Mouse (Mus musculus) adrenal gland, postnatal 36 days (tissue): Measurements from ENCODE around the gene Usp36. TPM values are rescaled to one million over a fixed set of nuclear protein-coding genes. Genes with fewer than 3 reads are reported as not detected.

Source experiments
- DNase-seq, 2 experiments: peaks; one replicate each; pipeline ENCODE4 v3.0.0; 2021; ENCODE audit warnings: mixed read lengths in 1 of 2
- total RNA-seq, 2 experiments: library from RNA; stranded (reverse); gene quantifications; 2 replicates each; pipeline ENCODE4 v1.2.3; 2021

Gene Usp36
- total RNA-seq, 2 experiments from 2014 or later = 20.8 to 31.3 TPM

GRCm38 (mm10) chr11:118298810-118299209 is 8.8 kb upstream of the Usp36 start:
- no peak for DNase-seq

- DNase-seq = no peak
Measured at GRCm38 (mm10) chr11:118297967-118298366, 7.9 kb upstream of the Usp36 start.

- no peak for DNase-seq
Measured at GRCm38 (mm10) chr11:118295026-118295425, 5.0 kb upstream of the Usp36 start.

GRCm38 (mm10) chr11:118292671-118293070 is 2.6 kb upstream of the Usp36 start:
- no peak for DNase-seq

- DNase-seq = no peak
Measured at GRCm38 (mm10) chr11:118289562-118289961, 482 bp downstream of the Usp36 start.

- DNase-seq = peak; percentile 17 to 21
Measured at GRCm38 (mm10) chr11:118289037-118289511, 970 bp downstream of the Usp36 start.

- DNase-seq = no peak
Measured at GRCm38 (mm10) chr11:118287573-118287972, 2.5 kb downstream of the Usp36 start.

GRCm38 (mm10) chr11:118286434-118286833 is 3.6 kb downstream of the Usp36 start:
- no peak for DNase-seq

GRCm38 (mm10) chr11:118285791-118286190 is 4.3 kb downstream of the Usp36 start:
- DNase-seq = no peak

- DNase-seq = no peak
Measured at GRCm38 (mm10) chr11:118280218-118280617, 9.8 kb downstream of the Usp36 start.

- DNase-seq = no peak
Measured at GRCm38 (mm10) chr11:118276328-118276727, 13.7 kb downstream of the Usp36 start.

GRCm38 (mm10) chr11:118275092-118275491 is 15.0 kb downstream of the Usp36 start:
- no peak for DNase-seq

GRCm38 (mm10) chr11:118269827-118270226 is 20.2 kb downstream of the Usp36 start:
- DNase-seq = peak in 1 of 2 experiments; percentile 47

- DNase-seq = peak in 1 of 2 experiments; percentile 39
Measured at GRCm38 (mm10) chr11:118266666-118267046, 23.4 kb downstream of the Usp36 start.

GRCm38 (mm10) chr11:118266044-118266665 is 23.9 kb downstream of the Usp36 start:
- DNase-seq = peak in 1 of 2 experiments; percentile 34

GRCm38 (mm10) chr11:118265621-118266020 is 24.4 kb downstream of the Usp36 start:
- DNase-seq = peak; percentile 41 to 55

- no peak for DNase-seq
Measured at GRCm38 (mm10) chr11:118263146-118263545, 26.9 kb downstream of the Usp36 start.

- no peak for DNase-seq
Measured at GRCm38 (mm10) chr11:118260081-118260480, 30.0 kb downstream of the Usp36 start.

- DNase-seq = no peak
Measured at GRCm38 (mm10) chr11:118259580-118259979, 30.5 kb downstream of the Usp36 start.

- DNase-seq = peak; percentile 57
Measured at GRCm38 (mm10) chr11:118256371-118256770, 33.7 kb downstream of the Usp36 start.

- peak; percentile 62 to 67 for DNase-seq
Measured at GRCm38 (mm10) chr11:118254159-118254951, 35.7 kb downstream of the Usp36 start.

- no peak for DNase-seq
Measured at GRCm38 (mm10) chr11:118253447-118254158, 36.4 kb downstream of the Usp36 start.

- DNase-seq = peak; percentile 32 to 49
Measured at GRCm38 (mm10) chr11:118249012-118249383, 41.0 kb downstream of the Usp36 start.
